Mouse (Mus musculus): ENCODE measurements around the gene Usp12. TPM values are rescaled to one million over a fixed set of nuclear protein-coding genes. Genes with fewer than 3 reads are reported as not detected.

Gene Usp12
- polyA plus RNA-seq, 1 experiment from 2014 or later = 13.2 TPM

- Histone ChIP-seq H3K4me3 (no peak overlapping the region), H3K27me3 (ENCODE audit: poor library complexity, severe bottlenecking) (no peaks in the 10 kb centered on the region; the same call in 1 of the 2 replicates), H3K9me3 (no peaks in the 10 kb centered on the region), H3K4me1 (peaks cover 4% of the 10 kb centered on the region; the same call in 1 of the 2 replicates), H3K36me3 (replicated peaks) (no peaks in the 10 kb centered on the region), H3K27ac (no peak overlapping the region)
- DNase-seq (ENCODE audit: extremely low spot score, low spot score) = no peak
- 80% methylated on average over 5 of the region's 5 CpGs for WGBS
Measured at GRCm38 (mm10) chr5:146695543-146695942, 99.3 kb downstream of the Usp12 start.

GRCm38 (mm10) chr5:146692976-146693361 is 101.8 kb downstream of the Usp12 start:
- Histone ChIP-seq H3K27me3 (ENCODE audit: poor library complexity, severe bottlenecking) (no peaks in the 10 kb centered on the region; the same call in 1 of the 2 replicates), H3K27ac (no peak overlapping the region), H3K4me1 (peaks cover 6% of the 10 kb centered on the region), H3K4me3 (no peak overlapping the region), H3K36me3 (replicated peaks) (no peaks in the 10 kb centered on the region), H3K9me3 (no peaks in the 10 kb centered on the region)
- 82% methylated on average over 5 of the region's 5 CpGs for WGBS
- DNase-seq (ENCODE audit: extremely low spot score, low spot score) = no peak

GRCm38 (mm10) chr5:146692361-146692975 is 102.3 kb downstream of the Usp12 start:
- H3K9me3 ChIP-seq = no peaks in the 10 kb centered on the region
- 73% methylated on average over 7 of the region's 7 CpGs for WGBS
- no peak for DNase-seq (ENCODE audit: extremely low spot score, low spot score)

GRCm38 (mm10) chr5:146691745-146692144 is 103.1 kb downstream of the Usp12 start:
- no peaks in the 10 kb centered on the region for H3K36me3 ChIP-seq (replicated peaks)
- DNase-seq (ENCODE audit: extremely low spot score, low spot score) = no peak
- no peak overlapping the region for H3K4me3 ChIP-seq
- WGBS = 81% methylated on average over 8 of the region's 8 CpGs
- no peak overlapping the region for H3K27ac ChIP-seq
- H3K4me1 ChIP-seq = peaks cover 10% of the 10 kb centered on the region
- peaks cover 4% of the 10 kb centered on the region; the same call in 1 of the 2 replicates for H3K27me3 ChIP-seq (ENCODE audit: poor library complexity, severe bottlenecking)
- H3K9me3 ChIP-seq = no peaks in the 10 kb centered on the region

More at GRCm38 (mm10) chr5:146692361-146692975, 102.3 kb downstream of the Usp12 start:
- Histone ChIP-seq H3K36me3 (replicated peaks) (no peaks in the 10 kb centered on the region), H3K4me1 (peaks cover 10% of the 10 kb centered on the region), H3K27me3 (ENCODE audit: poor library complexity, severe bottlenecking) (no peaks in the 10 kb centered on the region; the same call in 1 of the 2 replicates), H3K27ac (no peak overlapping the region), H3K4me3 (no peak overlapping the region)

GRCm38 (mm10) chr5:146687541-146688313 is 107.1 kb downstream of the Usp12 start:
- no peaks in the 10 kb centered on the region for H3K36me3 ChIP-seq (replicated peaks)
- peaks cover 39% of the 10 kb centered on the region for H3K27me3 ChIP-seq (ENCODE audit: poor library complexity, severe bottlenecking)
- no peak overlapping the region for H3K4me3 ChIP-seq
- no peaks in the 10 kb centered on the region for H3K9me3 ChIP-seq
- DNase-seq (ENCODE audit: extremely low spot score, low spot score) = no peak
- WGBS = 64% methylated on average over 15 of the region's 17 CpGs
- no peak overlapping the region for H3K27ac ChIP-seq
- H3K4me1 ChIP-seq = peaks cover 10% of the 10 kb centered on the region

- Histone ChIP-seq H3K27me3 (ENCODE audit: poor library complexity, severe bottlenecking) (peaks cover 47% of the 10 kb centered on the region), H3K27ac (no peak overlapping the region), H3K4me1 (peaks cover 6% of the 10 kb centered on the region), H3K36me3 (replicated peaks) (no peaks in the 10 kb centered on the region), H3K4me3 (no peak overlapping the region), H3K9me3 (no peaks in the 10 kb centered on the region)
- WGBS = 88% methylated on average over 12 of the region's 12 CpGs
- DNase-seq (ENCODE audit: extremely low spot score, low spot score) = no peak
Measured at GRCm38 (mm10) chr5:146686954-146687353, 107.9 kb downstream of the Usp12 start.

Other genes starting within 250 kb of the Usp12 start
- gene Gm3415, start 238.9 kb downstream of the Usp12 start, polyA plus RNA-seq (2016; fragmentation: Nextera tagmentation; extraction: Ambion mirVana) = not detected in 2 replicates
- gene Gpr12, start 209.8 kb downstream of the Usp12 start, polyA plus RNA-seq (2016; fragmentation: Nextera tagmentation; extraction: Ambion mirVana) = 0.07 and 0.15 TPM in 2 replicates
- 529 and 540 TPM in 2 replicates for gene Rpl21, start 37.9 kb upstream of the Usp12 start, polyA plus RNA-seq (2016; fragmentation: Nextera tagmentation; extraction: Ambion mirVana)
- 37.4 and 39.5 TPM in 2 replicates for gene Rasl11a, start 50.1 kb upstream of the Usp12 start, polyA plus RNA-seq (2016; fragmentation: Nextera tagmentation; extraction: Ambion mirVana)
- gene Gtf3a, start 153.7 kb upstream of the Usp12 start, polyA plus RNA-seq (2016; fragmentation: Nextera tagmentation; extraction: Ambion mirVana) = 149 and 150 TPM in 2 replicates
- 20.7 and 22.4 TPM in 2 replicates for gene Mtif3, start 168.8 kb upstream of the Usp12 start, polyA plus RNA-seq (2016; fragmentation: Nextera tagmentation; extraction: Ambion mirVana)

All from forebrain, embryonic 10.5 days (tissue).